Mouse (Mus musculus) frontal cortex, postnatal 14 days (tissue): ENCODE measurements at regions not wholly inside any gene's neighbourhood (a gene's known extent, or its start where the extent isn't known, plus 50 kb on each side); places are given as distances from the start of the nearest gene placed in this dataset.

Source experiments
- DNase-seq, 2 experiments: peaks; one replicate each; pipeline ENCODE4 v3.0.0; 2022; ENCODE audit warnings: low spot score in 2 of 2

DNA sequence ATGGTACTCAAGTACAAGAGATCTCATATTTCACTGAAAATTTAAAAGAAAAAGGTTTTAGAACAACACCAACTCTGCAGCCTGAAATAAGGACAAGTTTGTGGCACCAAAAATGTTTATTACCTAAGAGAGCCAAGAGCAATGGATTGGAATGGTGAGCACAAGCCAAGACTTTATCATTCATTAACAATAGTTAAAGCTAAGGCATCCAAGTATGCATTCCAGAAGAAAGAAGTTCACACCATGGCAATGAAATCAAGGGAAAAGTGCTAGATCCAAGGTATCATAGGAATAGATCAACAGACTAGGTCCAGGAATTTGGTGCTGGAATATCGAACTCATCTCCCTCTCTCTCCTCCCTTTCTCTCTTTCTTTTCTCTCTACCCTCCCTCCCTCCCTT is 63.8 kb upstream of the P3h2 start:
- DNase-seq: no peak

- DNase-seq: no peak
These were observed 62.6 kb upstream of the P3h2 start for GRCm38 (mm10) chr16:26168216-26168615.

DNA sequence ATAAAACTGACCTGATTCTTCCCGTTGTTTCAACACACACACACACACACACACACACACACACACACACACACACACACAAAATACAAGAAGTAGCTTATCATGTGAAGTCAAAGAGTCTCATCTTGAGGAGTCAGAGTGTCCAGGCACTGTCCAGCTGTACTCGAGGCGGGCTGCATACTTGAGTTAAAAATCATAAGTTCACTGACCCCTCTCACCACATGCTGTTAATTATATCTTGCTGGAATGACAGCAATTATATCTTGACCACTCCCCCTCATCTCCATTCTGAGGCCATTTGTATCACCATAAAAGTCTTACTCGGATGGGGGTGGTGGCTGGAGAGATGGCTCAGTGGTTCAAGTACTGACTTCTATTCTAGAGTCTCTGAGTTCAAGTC is 58.5 kb upstream of the P3h2 start:
- no peak for DNase-seq

- no peak for DNase-seq
These were observed 57.8 kb upstream of the P3h2 start for GRCm38 (mm10) chr16:26163401-26163800.

- DNase-seq: no peak
These were observed 52.0 kb upstream of the P3h2 start for GRCm38 (mm10) chr16:26157606-26158005.
